Mouse (Mus musculus) hindbrain, embryonic 15.5 days (tissue): ENCODE measurements around the gene Gpsm3. TPM values are rescaled to one million over a fixed set of nuclear protein-coding genes. Genes with fewer than 3 reads are reported as not detected.

Experiments
- ATAC-seq: fragments of 200-750 bp; cut with Nextera tagmentation; 2 replicates; pipeline ENCODE4 v1.8.0; 2017; ENCODE audit warnings: low read depth, moderate number of reproducible peaks, moderate TSS enrichment; ENCODE audit not compliant: low FRiP score
- H3K27ac ChIP-seq: fragments of 300-500 bp; sonication (generic); replicated peaks from 2 replicates; pipeline ENCODE4 v1.5.1; 2015; ENCODE audit warnings: mild to moderate bottlenecking, inconsistent platforms
- H3K27me3 ChIP-seq: fragments of 300-500 bp; sonication (generic); 2 replicates; pipeline ENCODE4 v1.6.1; 2015; ENCODE audit warnings: control low read depth, inconsistent platforms
- H3K36me3 ChIP-seq: fragments of 300-500 bp; sonication (generic); 2 replicates; pipeline ENCODE4 v1.6.1; 2015; ENCODE audit warnings: control low read depth, inconsistent platforms
- H3K4me1 ChIP-seq: fragments of 300-500 bp; sonication (generic); replicated peaks from 2 replicates; pipeline ENCODE4 v1.6.1; 2015; ENCODE audit warnings: control low read depth, inconsistent platforms
- H3K4me2 ChIP-seq: fragments of 300-500 bp; sonication (generic); 2 replicates; pipeline ENCODE4 v1.6.1; 2015; ENCODE audit warnings: moderate library complexity, mild to moderate bottlenecking, inconsistent platforms
- H3K4me3 ChIP-seq: fragments of 300-500 bp; sonication (generic); 2 replicates; pipeline ENCODE4 v1.5.1; 2015; ENCODE audit warnings: mild to moderate bottlenecking, inconsistent platforms
- H3K9ac ChIP-seq: fragments of 300-500 bp; sonication (generic); 2 replicates; pipeline ENCODE4 v1.6.1; 2015; ENCODE audit warnings: inconsistent platforms
- H3K9me3 ChIP-seq: fragments of 300-500 bp; sonication (generic); 2 replicates; pipeline ENCODE4 v1.6.1; 2016; ENCODE audit warnings: control low read depth, inconsistent platforms
- WGBS: fragments of 180-500 bp; shearing (Covaris S2); methylation state at CpG from one replicate; pipeline ENCODE4 v1.1.7; 2015; 5-methylcytosine and 5-hydroxymethylcytosine counted together
- polyA plus RNA-seq: library from polyadenylated mRNA; unstranded; fragments of >200 nt; fragmentation: Nextera tagmentation; extraction: Ambion mirVana; gene quantifications from 2 replicates; pipeline ENCODE4 v1.2.1, GENCODE M21; 2015

The Gpsm3 gene
- polyA plus RNA-seq, 1 experiment from 2014 or later, result 4.1 TPM

- no peak overlapping the region for H3K9ac ChIP-seq
- H3K27me3 ChIP-seq, result no peaks in the 10 kb centered on the region
- H3K4me3 ChIP-seq, result no peak overlapping the region
- no peak overlapping the region for H3K4me2 ChIP-seq
- 84% methylated on average over 7 of the region's 7 CpGs for WGBS
- no peaks in the 10 kb centered on the region for H3K36me3 ChIP-seq
- H3K27ac ChIP-seq, result no peak overlapping the region
- H3K9me3 ChIP-seq, result no peaks in the 10 kb centered on the region
- no peak for ATAC-seq
- H3K4me1 ChIP-seq, result peaks cover 9% of the 10 kb centered on the region
Measured at GRCm38 (mm10) chr17:34639461-34640255, 50.1 kb downstream of the Gpsm3 start.

DNA sequence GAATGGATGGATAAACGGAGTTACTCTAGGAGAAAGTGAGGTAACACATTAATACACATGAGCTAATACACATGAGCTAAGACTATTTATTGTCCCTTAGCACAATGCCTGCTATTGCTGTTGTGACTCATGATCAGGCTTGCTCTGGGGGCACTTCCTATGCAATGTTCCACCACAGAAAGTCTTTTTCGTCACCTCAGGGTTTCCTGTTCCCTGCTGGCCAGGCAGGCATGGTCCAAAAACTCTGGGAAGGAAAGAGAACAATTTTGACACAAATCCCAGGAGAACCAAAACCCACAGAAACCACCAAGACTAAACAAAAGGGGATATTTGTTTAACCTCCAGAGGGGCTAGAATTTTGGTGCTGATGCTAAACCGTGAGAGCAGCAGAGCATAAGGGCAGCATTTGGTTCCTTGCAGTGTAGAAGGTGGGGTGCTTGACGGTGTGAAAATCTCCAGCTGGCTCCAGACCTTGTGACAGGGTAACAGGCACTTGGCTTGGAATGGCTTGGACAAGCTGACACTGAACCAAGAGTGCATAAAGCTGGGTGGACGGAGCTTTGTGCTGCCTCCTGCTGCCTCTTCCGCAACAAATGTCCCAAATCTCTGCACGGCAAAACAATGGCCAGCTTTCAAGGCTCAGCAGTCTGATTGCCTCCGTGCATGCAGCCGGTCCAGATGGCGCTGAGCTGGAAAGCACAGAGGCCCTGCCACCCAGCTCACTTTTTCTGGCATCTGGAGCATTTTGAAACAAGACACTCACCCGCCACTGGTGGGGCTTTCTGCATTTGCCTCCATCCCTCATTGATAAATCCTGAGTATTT, 51.4 kb downstream of the Gpsm3 start:
- Histone ChIP-seq H3K9ac (0 out of 2 replicates have a peak overlapping the region, but pooled peaks have one; percentile 14), H3K9me3 (no peaks in the 10 kb centered on the region)
- 18% methylated on average over 11 of the region's 11 CpGs for WGBS

More for the DNA sequence above, 51.4 kb downstream of the Gpsm3 start:
- H3K36me3 ChIP-seq, result no peaks in the 10 kb centered on the region
- peaks cover 20% of the 10 kb centered on the region for H3K4me1 ChIP-seq
- no peak for ATAC-seq
- H3K27ac ChIP-seq, result peak overlapping the region; percentile 77
- no peak overlapping the region for H3K4me3 ChIP-seq
- no peak overlapping the region for H3K4me2 ChIP-seq
- H3K27me3 ChIP-seq, result no peaks in the 10 kb centered on the region

Other genes starting within 250 kb of the Gpsm3 start
- gene Btnl2, start 235.0 kb upstream of the Gpsm3 start, polyA plus RNA-seq, result 0.05 TPM in 1 of 2 replicates, not detected in the other
- not detected in 2 replicates for gene Btnl1, start 212.7 kb upstream of the Gpsm3 start, polyA plus RNA-seq
- 4.8 and 5.5 TPM in 2 replicates for gene BC051142, start 191.0 kb upstream of the Gpsm3 start, polyA plus RNA-seq
- gene Btnl4, start 112.5 kb upstream of the Gpsm3 start, polyA plus RNA-seq, result not detected in 2 replicates
- not detected in 2 replicates for gene Btnl6, start 72.5 kb upstream of the Gpsm3 start, polyA plus RNA-seq
- 7.8 and 7.9 TPM in 2 replicates for gene Notch4, start 25.5 kb upstream of the Gpsm3 start, polyA plus RNA-seq
- 8.9 TPM in 2 replicates for gene Pbx2, start 1.5 kb downstream of the Gpsm3 start, polyA plus RNA-seq
- gene Ager, start 8.1 kb downstream of the Gpsm3 start, polyA plus RNA-seq, result 1.8 TPM in 2 replicates
- 270 and 283 TPM in 2 replicates for gene Rnf5, start 13.9 kb downstream of the Gpsm3 start, polyA plus RNA-seq
- 123 and 142 TPM in 2 replicates for gene Agpat1, start 14.5 kb downstream of the Gpsm3 start, polyA plus RNA-seq
- gene Egfl8, start 26.2 kb downstream of the Gpsm3 start, polyA plus RNA-seq, result 10.1 and 12.8 TPM in 2 replicates
- 19.1 and 20.4 TPM in 2 replicates for gene Ppt2, start 38.7 kb downstream of the Gpsm3 start, polyA plus RNA-seq
- 6.8 and 9.8 TPM in 2 replicates for gene Prrt1, start 39.7 kb downstream of the Gpsm3 start, polyA plus RNA-seq
- 16.1 and 16.4 TPM in 2 replicates for gene Fkbpl, start 55.0 kb downstream of the Gpsm3 start, polyA plus RNA-seq
- 108 and 120 TPM in 2 replicates for gene Atf6b, start 57.3 kb downstream of the Gpsm3 start, polyA plus RNA-seq
- 0.27 and 0.31 TPM in 2 replicates for gene Tnxb, start 80.7 kb downstream of the Gpsm3 start, polyA plus RNA-seq
- gene C4b, start 154.1 kb downstream of the Gpsm3 start, polyA plus RNA-seq, result 0.21 and 0.47 TPM in 2 replicates
- gene Cyp21a1, start 214.8 kb downstream of the Gpsm3 start, polyA plus RNA-seq, result not detected in 2 replicates
- gene Stk19, start 247.1 kb downstream of the Gpsm3 start, polyA plus RNA-seq, result 43.9 TPM in 2 replicates
- gene Dxo, start 247.2 kb downstream of the Gpsm3 start, polyA plus RNA-seq, result 67.2 and 68.3 TPM in 2 replicates